Mouse (Mus musculus): ENCODE measurements around the gene Prkn. TPM values are rescaled to one million over a fixed set of nuclear protein-coding genes. Genes with fewer than 3 reads are reported as not detected.

Gene Prkn
- polyA plus RNA-seq, 1 experiment from 2014 or later = 2.4 TPM

DNA sequence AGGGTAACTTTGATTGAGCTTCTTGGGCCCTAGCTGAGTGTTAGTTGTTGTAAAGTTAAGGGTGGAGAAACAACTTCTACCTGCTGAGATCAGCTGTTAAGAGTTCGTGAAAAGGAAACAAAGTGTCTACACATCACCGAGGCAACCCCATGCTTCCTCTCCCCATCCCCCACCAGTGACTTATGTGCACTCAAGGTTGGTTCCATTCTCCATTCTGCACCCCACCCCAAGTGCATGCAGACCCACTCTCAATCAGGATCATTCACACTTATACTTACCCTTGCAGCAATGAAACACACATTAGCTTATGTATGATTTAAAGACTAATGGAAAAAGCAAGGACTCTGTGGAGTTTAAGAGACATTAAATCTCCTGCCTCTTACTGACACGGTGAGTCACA is 691.9 kb downstream of the Prkn start:
- H3K9me3 ChIP-seq (replicated peaks) = no peaks in the 10 kb centered on the region
- ATAC-seq (ENCODE audit: low FRiP score) = no peak
- no peak overlapping the region for H3K4me2 ChIP-seq (replicated peaks)
- no peak overlapping the region for H3K4me3 ChIP-seq
- no peak overlapping the region for H3K27ac ChIP-seq
- H3K9ac ChIP-seq = no peak overlapping the region
- no peaks in the 10 kb centered on the region for H3K36me3 ChIP-seq
- H3K27me3 ChIP-seq = no peaks in the 10 kb centered on the region
- WGBS = 26% methylated on average over 3 of the region's 3 CpGs
- peaks cover 18% of the 10 kb centered on the region for H3K4me1 ChIP-seq

- no peak overlapping the region for H3K4me2 ChIP-seq (replicated peaks)
- H3K36me3 ChIP-seq = no peaks in the 10 kb centered on the region
- 15% methylated on average over 2 of the region's 2 CpGs for WGBS
- peaks cover 18% of the 10 kb centered on the region for H3K4me1 ChIP-seq
- no peak for ATAC-seq (ENCODE audit: low FRiP score)
- no peaks in the 10 kb centered on the region for H3K27me3 ChIP-seq
- no peak overlapping the region for H3K4me3 ChIP-seq
- H3K27ac ChIP-seq = no peak overlapping the region
- no peaks in the 10 kb centered on the region for H3K9me3 ChIP-seq (replicated peaks)
- H3K9ac ChIP-seq = no peak overlapping the region
These were observed 692.6 kb downstream of the Prkn start for GRCm38 (mm10) chr17:11532748-11533147.

GRCm38 (mm10) chr17:11533835-11534234 is 693.7 kb downstream of the Prkn start:
- 21% methylated on average over 1 of the region's 1 CpGs for WGBS
- no peaks in the 10 kb centered on the region for H3K27me3 ChIP-seq
- H3K4me2 ChIP-seq (replicated peaks) = no peak overlapping the region
- no peaks in the 10 kb centered on the region for H3K9me3 ChIP-seq (replicated peaks)
- no peak overlapping the region for H3K27ac ChIP-seq
- ATAC-seq (ENCODE audit: low FRiP score) = 0 out of 2 replicates have a peak, but pooled peaks have one; percentile 38
- peaks cover 18% of the 10 kb centered on the region for H3K4me1 ChIP-seq
- H3K9ac ChIP-seq = no peak overlapping the region
- H3K4me3 ChIP-seq = no peak overlapping the region
- H3K36me3 ChIP-seq = no peaks in the 10 kb centered on the region

GRCm38 (mm10) chr17:11538826-11539225 is 698.6 kb downstream of the Prkn start:
- no peaks in the 10 kb centered on the region for H3K9me3 ChIP-seq (replicated peaks)
- peaks cover 13% of the 10 kb centered on the region for H3K4me1 ChIP-seq
- H3K4me2 ChIP-seq (replicated peaks) = no peak overlapping the region
- H3K36me3 ChIP-seq = no peaks in the 10 kb centered on the region
- H3K9ac ChIP-seq = no peak overlapping the region
- WGBS = 93% methylated on average over 7 of the region's 7 CpGs
- no peak overlapping the region for H3K27ac ChIP-seq
- no peaks in the 10 kb centered on the region for H3K27me3 ChIP-seq
- H3K4me3 ChIP-seq = no peak overlapping the region
- ATAC-seq (ENCODE audit: low FRiP score) = no peak

DNA sequence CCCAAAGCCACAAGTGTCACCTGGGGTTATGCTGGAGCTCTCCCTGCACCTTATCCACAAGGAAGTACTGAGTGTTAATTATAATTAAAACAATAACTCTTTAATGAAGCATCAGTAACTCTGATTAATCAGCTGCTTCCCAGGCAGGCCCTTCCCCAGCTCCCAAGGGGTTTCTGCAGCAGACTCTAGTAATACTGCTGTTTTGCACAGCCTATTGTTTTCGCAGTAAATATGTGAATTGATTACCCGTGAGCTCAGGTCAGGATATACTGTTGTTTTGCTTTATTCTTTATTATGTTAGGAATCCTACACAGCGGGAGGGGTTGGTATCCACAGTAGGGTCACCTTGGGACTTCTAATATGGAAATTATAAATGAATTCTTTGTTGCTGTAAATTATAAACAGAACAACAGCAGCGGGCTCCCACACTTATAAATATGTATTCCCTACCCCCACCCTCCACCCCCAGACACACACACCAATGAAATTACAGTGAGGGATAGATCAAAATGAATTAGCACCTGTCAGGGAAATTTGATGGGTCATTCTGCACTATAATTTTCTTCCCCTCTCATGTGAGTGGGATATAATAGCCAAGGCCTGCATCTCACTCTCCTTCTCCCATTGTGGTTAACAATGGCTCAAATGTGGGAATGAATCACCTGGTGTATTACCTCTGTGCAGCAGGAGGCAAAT is 701.9 kb downstream of the Prkn start:
- peaks cover 7% of the 10 kb centered on the region; the same call in 1 of the 2 replicates for H3K4me1 ChIP-seq
- H3K4me3 ChIP-seq = no peak overlapping the region
- peak; percentile 85 for ATAC-seq (ENCODE audit: low FRiP score)
- H3K36me3 ChIP-seq = no peaks in the 10 kb centered on the region
- no peak overlapping the region for H3K4me2 ChIP-seq (replicated peaks)
- WGBS = 46% methylated on average over 4 of the region's 4 CpGs
- no peak overlapping the region for H3K9ac ChIP-seq
- peak overlapping the region; percentile 30 for H3K27ac ChIP-seq
- H3K27me3 ChIP-seq = no peaks in the 10 kb centered on the region
- H3K9me3 ChIP-seq (replicated peaks) = no peaks in the 10 kb centered on the region

- H3K4me3 ChIP-seq = no peak overlapping the region
- WGBS = 89% methylated on average over 5 of the region's 5 CpGs
- H3K27ac ChIP-seq = no peak overlapping the region
- H3K9ac ChIP-seq = no peak overlapping the region
- no peaks in the 10 kb centered on the region for H3K9me3 ChIP-seq (replicated peaks)
- no peak overlapping the region for H3K4me2 ChIP-seq (replicated peaks)
- no peaks in the 10 kb centered on the region for H3K27me3 ChIP-seq
- H3K36me3 ChIP-seq = no peaks in the 10 kb centered on the region
- no peak for ATAC-seq (ENCODE audit: low FRiP score)
- no peaks in the 10 kb centered on the region for H3K4me1 ChIP-seq
These were observed 710.4 kb downstream of the Prkn start for GRCm38 (mm10) chr17:11550562-11550961.

DNA sequence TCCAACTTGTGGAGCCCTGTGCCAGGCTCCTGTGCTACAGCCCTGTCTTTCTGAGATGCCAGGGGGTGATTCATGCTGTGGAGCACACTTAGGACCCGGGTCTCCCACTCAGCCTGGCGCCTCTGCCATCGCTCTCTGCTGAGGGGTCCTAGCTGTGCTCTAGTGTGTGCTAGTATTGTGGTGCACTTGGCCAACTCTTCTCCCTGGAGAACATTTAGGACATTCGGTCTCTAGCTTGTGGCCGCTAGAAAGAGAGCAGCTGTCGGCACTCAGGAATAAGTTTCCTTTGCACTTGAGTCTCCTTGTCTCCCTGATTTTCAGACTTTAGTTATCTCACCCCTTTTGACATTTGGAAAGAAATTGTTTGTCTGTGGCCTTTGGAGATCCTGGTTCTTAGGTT is 725.5 kb downstream of the Prkn start:
- Histone ChIP-seq H3K4me3 (no peak overlapping the region), H3K36me3 (no peaks in the 10 kb centered on the region), H3K27me3 (no peaks in the 10 kb centered on the region), H3K4me2 (replicated peaks) (no peak overlapping the region), H3K4me1 (no peaks in the 10 kb centered on the region), H3K9me3 (replicated peaks) (no peaks in the 10 kb centered on the region), H3K9ac (no peak overlapping the region), H3K27ac (no peak overlapping the region)
- WGBS = 87% methylated on average over 6 of the region's 6 CpGs
- no peak for ATAC-seq (ENCODE audit: low FRiP score)

DNA sequence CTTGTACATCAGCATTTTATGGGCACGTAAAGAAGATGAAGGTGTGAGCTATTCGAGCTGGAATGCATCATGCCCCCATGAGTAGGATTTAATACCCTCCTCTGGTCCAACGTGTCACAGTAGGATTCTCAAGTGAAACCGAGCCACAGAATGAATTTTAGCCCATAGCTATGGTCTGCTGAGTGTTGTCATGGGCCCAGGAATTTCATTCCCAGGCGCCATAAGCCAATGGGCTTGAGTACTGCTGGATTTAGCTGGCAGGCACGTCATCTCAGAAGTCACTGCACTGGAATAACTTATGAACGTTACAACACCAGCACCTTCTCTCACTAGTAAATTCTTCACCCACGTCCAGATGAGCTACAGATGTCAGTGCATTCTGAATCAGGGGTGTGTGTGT is 730.2 kb downstream of the Prkn start:
- Histone ChIP-seq H3K4me2 (replicated peaks) (no peak overlapping the region), H3K27ac (no peak overlapping the region), H3K9me3 (replicated peaks) (no peaks in the 10 kb centered on the region), H3K27me3 (no peaks in the 10 kb centered on the region), H3K9ac (no peak overlapping the region), H3K4me3 (no peak overlapping the region), H3K36me3 (no peaks in the 10 kb centered on the region), H3K4me1 (no peaks in the 10 kb centered on the region)
- ATAC-seq (ENCODE audit: low FRiP score) = no peak
- 76% methylated on average over 8 of the region's 8 CpGs for WGBS

DNA sequence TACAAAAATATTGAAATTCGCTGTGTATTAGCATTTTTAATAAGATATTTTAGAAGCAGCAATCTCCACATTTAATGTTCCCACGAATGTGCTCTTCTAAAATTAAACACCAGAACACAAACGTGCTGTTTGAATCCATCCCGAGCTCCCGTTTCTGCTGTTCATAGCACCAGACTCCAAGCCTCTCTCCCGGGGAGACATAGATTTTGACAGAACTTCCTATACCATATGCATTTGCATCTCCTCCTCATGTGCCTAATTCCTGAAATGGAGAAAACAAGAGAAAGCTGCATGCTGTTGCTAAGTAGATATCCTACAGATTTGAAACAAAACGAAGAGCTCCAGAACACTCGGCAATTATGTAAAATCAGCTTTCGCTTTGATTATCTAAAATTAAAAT is 733.5 kb downstream of the Prkn start:
- ATAC-seq (ENCODE audit: low FRiP score) = no peak
- WGBS = 93% methylated on average over 9 of the region's 9 CpGs

GRCm38 (mm10) chr17:11585491-11585890 is 745.3 kb downstream of the Prkn start:
- Histone ChIP-seq H3K9ac (no peak overlapping the region), H3K9me3 (replicated peaks) (no peaks in the 10 kb centered on the region), H3K27ac (no peak overlapping the region), H3K4me1 (0 out of 2 replicates have a peak, but pooled peaks cover 3% of the 10 kb centered on the region), H3K36me3 (no peaks in the 10 kb centered on the region), H3K4me3 (no peak overlapping the region), H3K27me3 (no peaks in the 10 kb centered on the region), H3K4me2 (replicated peaks) (no peak overlapping the region)
- no peak for ATAC-seq (ENCODE audit: low FRiP score)
- 90% methylated on average over 4 of the region's 4 CpGs for WGBS

More for the DNA sequence above, 733.5 kb downstream of the Prkn start:
- Histone ChIP-seq H3K4me2 (replicated peaks) (no peak overlapping the region), H3K27ac (no peak overlapping the region), H3K4me1 (no peaks in the 10 kb centered on the region), H3K9ac (no peak overlapping the region), H3K4me3 (no peak overlapping the region), H3K9me3 (replicated peaks) (no peaks in the 10 kb centered on the region), H3K36me3 (no peaks in the 10 kb centered on the region), H3K27me3 (no peaks in the 10 kb centered on the region)

- Histone ChIP-seq H3K4me3 (no peak overlapping the region), H3K27me3 (peaks cover 3% of the 10 kb centered on the region; the same call in 1 of the 2 replicates), H3K27ac (no peak overlapping the region), H3K9ac (no peak overlapping the region), H3K4me1 (peaks cover 5% of the 10 kb centered on the region; the same call in 1 of the 2 replicates), H3K9me3 (replicated peaks) (no peaks in the 10 kb centered on the region), H3K4me2 (replicated peaks) (no peak overlapping the region), H3K36me3 (no peaks in the 10 kb centered on the region)
- 91% methylated on average over 5 of the region's 5 CpGs for WGBS
- no peak for ATAC-seq (ENCODE audit: low FRiP score)
These were observed 767.7 kb downstream of the Prkn start for GRCm38 (mm10) chr17:11607931-11608330.

- Histone ChIP-seq H3K36me3 (no peaks in the 10 kb centered on the region), H3K9ac (no peak overlapping the region), H3K9me3 (replicated peaks) (no peaks in the 10 kb centered on the region), H3K4me2 (replicated peaks) (no peak overlapping the region), H3K4me3 (no peak overlapping the region), H3K4me1 (peaks cover 7% of the 10 kb centered on the region; the same call in 1 of the 2 replicates), H3K27ac (no peak overlapping the region), H3K27me3 (peaks cover 3% of the 10 kb centered on the region; the same call in 1 of the 2 replicates)
- WGBS = 15% methylated on average over 7 of the region's 7 CpGs
- no peak for ATAC-seq (ENCODE audit: low FRiP score)
These were observed 771.3 kb downstream of the Prkn start for GRCm38 (mm10) chr17:11611459-11611858.

All from hindbrain, embryonic 12.5 days (tissue).